Mouse (Mus musculus) embryonic facial prominence, embryonic 15.5 days (tissue): Measurements from ENCODE around the gene H2-Q2. TPM values are rescaled to one million over a fixed set of nuclear protein-coding genes. Genes with fewer than 3 reads are reported as not detected.
"Not testable (repeated sequence)": the region's sequence is repeated elsewhere in the genome, so short reads cannot be mapped to it uniquely, and the experiment has no call there.

ENCODE experiments used
- ATAC-seq: fragments of 200-750 bp; cut with Nextera tagmentation; 2 replicates; pipeline ENCODE4 v1.8.0; 2017; ENCODE audit warnings: low read depth, moderate TSS enrichment; ENCODE audit not compliant: insufficient number of reproducible peaks, low FRiP score, low TSS enrichment
- H3K27ac ChIP-seq: fragments of 300-500 bp; sonication (generic); replicated peaks from 2 replicates; pipeline ENCODE4 v1.5.1; 2015; ENCODE audit warnings: mild to moderate bottlenecking, inconsistent platforms
- H3K27me3 ChIP-seq: fragments of 300-500 bp; sonication (generic); 2 replicates; pipeline ENCODE4 v1.6.1; 2015; ENCODE audit warnings: inconsistent platforms
- H3K36me3 ChIP-seq: fragments of 300-500 bp; sonication (generic); 2 replicates; pipeline ENCODE4 v1.6.1; 2015; ENCODE audit warnings: mild to moderate bottlenecking, inconsistent platforms
- H3K4me1 ChIP-seq: fragments of 300-500 bp; sonication (generic); 2 replicates; pipeline ENCODE4 v1.6.1; 2015; ENCODE audit warnings: inconsistent platforms
- H3K4me2 ChIP-seq: fragments of 300-500 bp; sonication (generic); replicated peaks from 2 replicates; pipeline ENCODE4 v1.6.1; 2015; ENCODE audit warnings: mild to moderate bottlenecking, inconsistent platforms
- H3K4me3 ChIP-seq: fragments of 300-500 bp; sonication (generic); replicated peaks from 2 replicates; pipeline ENCODE4 v1.5.1; 2015; ENCODE audit warnings: mild to moderate bottlenecking, inconsistent platforms
- H3K9ac ChIP-seq: fragments of 300-500 bp; sonication (generic); 2 replicates; pipeline ENCODE4 v1.6.1; 2015; ENCODE audit warnings: inconsistent platforms
- H3K9me3 ChIP-seq: fragments of 300-500 bp; sonication (generic); replicated peaks from 2 replicates; pipeline ENCODE4 v1.6.1; 2016; ENCODE audit warnings: inconsistent platforms
- WGBS: fragments of 180-500 bp; shearing (Covaris S2); methylation state at CpG from one replicate; pipeline ENCODE4 v1.1.7; 2015; 5-methylcytosine and 5-hydroxymethylcytosine counted together
- polyA plus RNA-seq: library from polyadenylated mRNA; unstranded; fragments of >200 nt; fragmentation: Nextera tagmentation; extraction: Ambion mirVana; gene quantifications from 2 replicates; pipeline ENCODE4 v1.2.1, GENCODE M21; 2015

H2-Q2 gene
- polyA plus RNA-seq, 1 experiment from 2014 or later = 0.47 TPM

- Histone ChIP-seq H3K9me3 (no peaks in the 10 kb centered on the region), H3K4me3 (peak overlapping the region; percentile 58), H3K27me3 (no peaks in the 10 kb centered on the region; the same call in 1 of the 2 replicates), H3K27ac (no peak overlapping the region), H3K36me3 (no peaks in the 10 kb centered on the region), H3K4me2 (peak overlapping the region; percentile 98), H3K4me1 (0 out of 2 replicates have a peak, but pooled peaks cover 8% of the 10 kb centered on the region), H3K9ac (peak overlapping the region; percentile 23)
- ATAC-seq = peak; percentile 34; the same call in 1 of the 2 replicates
- under 1% methylated on average over 62 of the region's 70 CpGs for WGBS
Observed at GRCm38 (mm10) chr17:35379729-35380451, 37.8 kb downstream of the H2-Q2 start.

DNA sequence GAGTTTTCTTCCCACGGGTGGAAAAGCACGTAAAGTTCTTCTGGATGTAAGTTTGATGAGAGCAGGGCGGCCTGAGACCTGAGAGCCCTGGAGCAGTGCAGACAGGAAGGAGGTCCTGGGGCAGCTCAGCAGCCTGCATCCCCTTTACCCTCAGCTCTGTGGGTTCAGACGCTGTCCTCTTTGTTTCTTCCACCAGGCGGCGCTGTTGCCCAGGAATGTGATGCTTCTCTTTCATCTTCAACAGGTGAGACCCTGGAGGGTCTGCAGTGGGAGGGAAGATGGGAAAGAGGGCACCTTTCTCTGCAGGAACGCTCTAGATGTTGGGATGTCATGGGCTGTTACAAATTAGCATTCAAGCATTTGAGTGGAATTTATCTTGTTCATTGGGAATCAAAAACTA, 47.8 kb downstream of the H2-Q2 start:
- not testable (repeated sequence) for ATAC-seq, H3K4me3 ChIP-seq, H3K4me2 ChIP-seq, H3K9me3 ChIP-seq, H3K27ac ChIP-seq, H3K9ac ChIP-seq, H3K27me3 ChIP-seq, H3K4me1 ChIP-seq, H3K36me3 ChIP-seq
- WGBS = 7% methylated on average over 7 of the region's 7 CpGs

DNA sequence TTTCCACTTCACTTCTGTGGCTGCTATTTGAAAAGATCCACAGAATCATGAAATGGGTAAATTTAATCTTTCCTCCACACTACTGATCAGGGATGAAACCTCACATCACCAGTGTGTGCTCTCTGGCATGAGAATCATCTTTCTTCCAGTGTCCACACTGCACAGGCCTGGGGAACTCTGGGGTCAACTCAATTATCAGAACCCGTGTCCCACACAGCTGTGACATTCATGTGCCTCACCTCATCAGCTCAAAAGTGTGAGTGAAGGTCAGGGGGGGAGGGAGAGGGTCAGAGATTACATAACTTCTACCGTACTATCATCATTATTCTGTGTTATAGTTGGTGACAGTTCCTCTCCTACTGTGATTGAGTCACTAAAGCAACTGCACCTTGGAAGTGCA, 50.6 kb downstream of the H2-Q2 start:
- ATAC-seq, H3K9me3 ChIP-seq, H3K4me1 ChIP-seq, H3K36me3 ChIP-seq, H3K4me2 ChIP-seq, H3K4me3 ChIP-seq, H3K9ac ChIP-seq, H3K27me3 ChIP-seq, H3K27ac ChIP-seq: not testable (repeated sequence)
- 59% methylated on average over 2 of the region's 2 CpGs for WGBS

- not testable (repeated sequence) for H3K27me3 ChIP-seq, H3K36me3 ChIP-seq, H3K9me3 ChIP-seq, H3K9ac ChIP-seq, H3K27ac ChIP-seq, H3K4me1 ChIP-seq
- H3K4me3 ChIP-seq = peak overlapping the region; percentile 23
- H3K4me2 ChIP-seq = peak overlapping the region; percentile 41
- 0 out of 2 replicates have a peak, but pooled peaks have one; percentile 29 for ATAC-seq
- under 1% methylated on average over 57 of the region's 75 CpGs for WGBS
Observed at GRCm38 (mm10) chr17:35393864-35394800, 52.1 kb downstream of the H2-Q2 start.

Other genes with a start within 250 kb of the H2-Q2 start
- gene Ly6g5c, start 234.0 kb upstream of the H2-Q2 start, polyA plus RNA-seq = not detected in 2 replicates
- gene Ly6g5b, start 226.8 kb upstream of the H2-Q2 start, polyA plus RNA-seq = 1.4 and 1.8 TPM in 2 replicates
- gene Gpank1, start 220.8 kb upstream of the H2-Q2 start, polyA plus RNA-seq = 19.5 and 20.1 TPM in 2 replicates
- gene Csnk2b, start 220.2 kb upstream of the H2-Q2 start, polyA plus RNA-seq = 278 and 279 TPM in 2 replicates
- 11.2 and 12.2 TPM in 2 replicates for gene D17H6S53E, start 215.9 kb upstream of the H2-Q2 start, polyA plus RNA-seq
- gene Apom, start 210.2 kb upstream of the H2-Q2 start, polyA plus RNA-seq = 0.17 TPM in 1 of 2 replicates, not detected in the other
- gene Bag6, start 207.1 kb upstream of the H2-Q2 start, polyA plus RNA-seq = 57.8 TPM in 2 replicates
- gene Prrc2a, start 177.3 kb upstream of the H2-Q2 start, polyA plus RNA-seq = 179 and 198 TPM in 2 replicates
- gene Aif1, start 166.2 kb upstream of the H2-Q2 start, polyA plus RNA-seq = 15.5 and 17.5 TPM in 2 replicates
- gene Lst1, start 153.8 kb upstream of the H2-Q2 start, polyA plus RNA-seq = 27.2 and 27.4 TPM in 2 replicates
- gene Ltb, start 147.8 kb upstream of the H2-Q2 start, polyA plus RNA-seq = 2.3 and 2.9 TPM in 2 replicates
- 0.47 and 0.76 TPM in 2 replicates for gene Tnf, start 140.2 kb upstream of the H2-Q2 start, polyA plus RNA-seq
- gene Lta, start 136.9 kb upstream of the H2-Q2 start, polyA plus RNA-seq = 0.27 and 0.32 TPM in 2 replicates
- 0.57 TPM in 1 of 2 replicates, not detected in the other for gene Gm16181, start 121.4 kb upstream of the H2-Q2 start, polyA plus RNA-seq
- 4.1 and 4.4 TPM in 2 replicates for gene Atp6v1g2, start 108.6 kb upstream of the H2-Q2 start, polyA plus RNA-seq
- 11.8 and 12.7 TPM in 2 replicates for gene Nfkbil1, start 106.5 kb upstream of the H2-Q2 start, polyA plus RNA-seq
- gene Ddx39b, start 100.5 kb upstream of the H2-Q2 start, polyA plus RNA-seq = 406 and 413 TPM in 2 replicates
- gene H2-D1, start 79.5 kb upstream of the H2-Q2 start, polyA plus RNA-seq = 81.6 and 82.0 TPM in 2 replicates
- gene H2-Q1, start 21.8 kb upstream of the H2-Q2 start, polyA plus RNA-seq = not detected in 2 replicates
- 2.4 and 2.7 TPM in 2 replicates for gene H2-Q4, start 37.4 kb downstream of the H2-Q2 start, polyA plus RNA-seq
- gene H2-Q6, start 82.6 kb downstream of the H2-Q2 start, polyA plus RNA-seq = 0.14 and 0.28 TPM in 2 replicates
- gene H2-Q7, start 96.9 kb downstream of the H2-Q2 start, polyA plus RNA-seq = 2.0 and 2.2 TPM in 2 replicates
- gene H2-Q10, start 127.8 kb downstream of the H2-Q2 start, polyA plus RNA-seq = 0.73 and 0.93 TPM in 2 replicates
- gene Pou5f1, start 163.8 kb downstream of the H2-Q2 start, polyA plus RNA-seq = not detected in 2 replicates
- gene Tcf19, start 174.6 kb downstream of the H2-Q2 start, polyA plus RNA-seq = 86.0 and 86.2 TPM in 2 replicates
- gene Cchcr1, start 174.9 kb downstream of the H2-Q2 start, polyA plus RNA-seq = 18.3 and 20.7 TPM in 2 replicates
- gene Psors1c2, start 191.0 kb downstream of the H2-Q2 start, polyA plus RNA-seq = 20.4 and 22.7 TPM in 2 replicates
- 12.1 and 12.5 TPM in 2 replicates for gene Cdsn, start 209.9 kb downstream of the H2-Q2 start, polyA plus RNA-seq
- 21.5 and 39.7 TPM in 2 replicates for gene 2300002M23Rik, start 225.2 kb downstream of the H2-Q2 start, polyA plus RNA-seq